Mouse (Mus musculus) retina, postnatal 1 day (tissue): ENCODE data around the gene Cpvl.

Source experiments
- DNase-seq: peaks from one replicate; pipeline ENCODE4 v3.0.0-alpha.2; 2012

Gene Cpvl

GRCm38 (mm10) chr6:53881623-53882022 lies 96.8 kb downstream of the Cpvl start:
- no peak for DNase-seq

- no peak for DNase-seq
Measured at GRCm38 (mm10) chr6:53881235-53881606, 97.2 kb downstream of the Cpvl start.

- DNase-seq: peak; percentile 86
Measured at GRCm38 (mm10) chr6:53880530-53881234, 97.8 kb downstream of the Cpvl start.

GRCm38 (mm10) chr6:53879567-53879966 lies 98.9 kb downstream of the Cpvl start:
- no peak for DNase-seq

GRCm38 (mm10) chr6:53874881-53875429 lies 103.5 kb downstream of the Cpvl start:
- no peak for DNase-seq

GRCm38 (mm10) chr6:53871903-53872302 lies 106.6 kb downstream of the Cpvl start:
- no peak for DNase-seq

- no peak for DNase-seq
Measured at GRCm38 (mm10) chr6:53863011-53863410, 115.5 kb downstream of the Cpvl start.

- DNase-seq: no peak
Measured at GRCm38 (mm10) chr6:53859106-53859505, 119.4 kb downstream of the Cpvl start.

GRCm38 (mm10) chr6:53857822-53858221 lies 120.6 kb downstream of the Cpvl start:
- peak; percentile 67 for DNase-seq

- DNase-seq: no peak
Measured at GRCm38 (mm10) chr6:53856775-53857174, 121.7 kb downstream of the Cpvl start.

- DNase-seq: peak; percentile 35
Measured at GRCm38 (mm10) chr6:53854971-53855856, 123.3 kb downstream of the Cpvl start.

GRCm38 (mm10) chr6:53854226-53854625 lies 124.2 kb downstream of the Cpvl start:
- no peak for DNase-seq

- no peak for DNase-seq
Measured at GRCm38 (mm10) chr6:53853546-53853945, 124.9 kb downstream of the Cpvl start.

GRCm38 (mm10) chr6:53844626-53845025 lies 133.8 kb downstream of the Cpvl start:
- DNase-seq: no peak

GRCm38 (mm10) chr6:53825213-53825612 lies 153.3 kb downstream of the Cpvl start:
- DNase-seq: no peak
